Mouse (Mus musculus) heart, embryonic 13.5 days (tissue): ENCODE data around the gene Gigyf1. TPM values are rescaled to one million over a fixed set of nuclear protein-coding genes. Genes with fewer than 3 reads are reported as not detected.

Experiments
- ATAC-seq: fragments of 200-750 bp; cut with Nextera tagmentation; 2 replicates; pipeline ENCODE4 v1.8.0; 2017; ENCODE audit warnings: moderate TSS enrichment; ENCODE audit not compliant: insufficient number of reproducible peaks, low FRiP score, low TSS enrichment; ENCODE audit errors: extremely low read depth
- H3K27ac ChIP-seq: fragments of 300-500 bp; sonication (generic); replicated peaks from 2 replicates; pipeline ENCODE4 v1.5.1; 2015; ENCODE audit warnings: moderate library complexity, mild to moderate bottlenecking, inconsistent platforms
- H3K27me3 ChIP-seq: fragments of 300-500 bp; sonication (generic); replicated peaks from 2 replicates; pipeline ENCODE4 v1.6.1; 2015; ENCODE audit warnings: mild to moderate bottlenecking, inconsistent platforms
- H3K36me3 ChIP-seq: fragments of 300-500 bp; sonication (generic); 2 replicates; pipeline ENCODE4 v1.6.1; 2015; ENCODE audit warnings: mild to moderate bottlenecking, inconsistent platforms
- H3K4me1 ChIP-seq: fragments of 300-500 bp; sonication (generic); 2 replicates; pipeline ENCODE4 v1.6.1; 2015; ENCODE audit warnings: inconsistent platforms
- H3K4me2 ChIP-seq: fragments of 300-500 bp; sonication (generic); 2 replicates; pipeline ENCODE4 v1.6.1; 2015; ENCODE audit warnings: inconsistent platforms, mild to moderate bottlenecking, moderate library complexity
- H3K4me3 ChIP-seq: fragments of 300-500 bp; sonication (generic); 2 replicates; pipeline ENCODE4 v1.5.1; 2015; ENCODE audit warnings: moderate library complexity, mild to moderate bottlenecking, inconsistent platforms
- H3K9ac ChIP-seq: fragments of 300-500 bp; sonication (generic); 2 replicates; pipeline ENCODE4 v1.6.1; 2015; ENCODE audit warnings: inconsistent platforms, mild to moderate bottlenecking, moderate library complexity
- H3K9me3 ChIP-seq: fragments of 300-500 bp; sonication (generic); 2 replicates; pipeline ENCODE4 v1.6.1; 2016; ENCODE audit warnings: inconsistent platforms
- WGBS: fragments of 180-500 bp; shearing (Covaris S2); methylation state at CpG from one replicate; pipeline ENCODE4 v1.1.7; 2015; ENCODE audit warnings: mixed read lengths; 5-methylcytosine and 5-hydroxymethylcytosine counted together
- polyA plus RNA-seq: library from polyadenylated mRNA; unstranded; fragments of >200 nt; fragmentation: Nextera tagmentation; extraction: Ambion mirVana; gene quantifications from 2 replicates; pipeline ENCODE4 v1.2.1, GENCODE M21; 2015

Gene Gigyf1
- polyA plus RNA-seq, 1 experiment from 2014 or later: 8.8 TPM

GRCm38 (mm10) chr5:137529221-137529995 lies 11.1 kb downstream of the Gigyf1 start:
- Histone ChIP-seq H3K4me3 (peak overlapping the region; percentile 84; the same call in 1 of the 2 replicates), H3K9me3 (no peaks in the 10 kb centered on the region), H3K27ac (no peak overlapping the region), H3K9ac (peak overlapping the region; percentile 92; the same call in 1 of the 2 replicates), H3K4me1 (peaks cover 46% of the 10 kb centered on the region), H3K27me3 (no peaks in the 10 kb centered on the region), H3K36me3 (peaks cover 61% of the 10 kb centered on the region), H3K4me2 (peak overlapping the region; percentile 97)
- ATAC-seq: no peak
- WGBS: 80% methylated on average over 15 of the region's 15 CpGs

DNA sequence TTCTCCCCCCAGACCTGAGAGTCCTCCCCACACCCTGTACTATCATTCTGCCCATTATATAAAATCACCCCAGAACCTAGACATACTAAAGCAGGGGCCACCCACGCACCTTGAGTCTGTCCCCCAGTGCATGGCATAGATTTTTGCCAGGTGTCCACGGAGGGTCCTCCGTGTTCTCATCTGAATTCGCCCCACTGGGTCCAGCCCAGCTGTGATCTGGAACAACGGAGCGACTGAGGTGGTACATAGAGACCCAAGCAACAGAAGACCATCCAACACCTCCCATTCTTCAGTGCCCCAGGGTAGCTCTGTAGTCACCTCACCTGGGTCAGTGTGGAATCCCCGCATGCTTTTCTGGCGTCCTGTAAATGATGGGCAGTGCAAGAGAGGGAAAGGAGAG lies 11.7 kb downstream of the Gigyf1 start:
- 85% methylated on average over 8 of the region's 8 CpGs for WGBS
- no peaks in the 10 kb centered on the region for H3K9me3 ChIP-seq
- H3K4me1 ChIP-seq: peaks cover 46% of the 10 kb centered on the region
- H3K27me3 ChIP-seq: no peaks in the 10 kb centered on the region
- H3K27ac ChIP-seq: peak overlapping the region; percentile 94
- peak overlapping the region; percentile 84 for H3K4me3 ChIP-seq
- peaks cover 54% of the 10 kb centered on the region for H3K36me3 ChIP-seq
- no peak for ATAC-seq
- peak overlapping the region; percentile 97 for H3K4me2 ChIP-seq
- peak overlapping the region; percentile 92 for H3K9ac ChIP-seq

DNA sequence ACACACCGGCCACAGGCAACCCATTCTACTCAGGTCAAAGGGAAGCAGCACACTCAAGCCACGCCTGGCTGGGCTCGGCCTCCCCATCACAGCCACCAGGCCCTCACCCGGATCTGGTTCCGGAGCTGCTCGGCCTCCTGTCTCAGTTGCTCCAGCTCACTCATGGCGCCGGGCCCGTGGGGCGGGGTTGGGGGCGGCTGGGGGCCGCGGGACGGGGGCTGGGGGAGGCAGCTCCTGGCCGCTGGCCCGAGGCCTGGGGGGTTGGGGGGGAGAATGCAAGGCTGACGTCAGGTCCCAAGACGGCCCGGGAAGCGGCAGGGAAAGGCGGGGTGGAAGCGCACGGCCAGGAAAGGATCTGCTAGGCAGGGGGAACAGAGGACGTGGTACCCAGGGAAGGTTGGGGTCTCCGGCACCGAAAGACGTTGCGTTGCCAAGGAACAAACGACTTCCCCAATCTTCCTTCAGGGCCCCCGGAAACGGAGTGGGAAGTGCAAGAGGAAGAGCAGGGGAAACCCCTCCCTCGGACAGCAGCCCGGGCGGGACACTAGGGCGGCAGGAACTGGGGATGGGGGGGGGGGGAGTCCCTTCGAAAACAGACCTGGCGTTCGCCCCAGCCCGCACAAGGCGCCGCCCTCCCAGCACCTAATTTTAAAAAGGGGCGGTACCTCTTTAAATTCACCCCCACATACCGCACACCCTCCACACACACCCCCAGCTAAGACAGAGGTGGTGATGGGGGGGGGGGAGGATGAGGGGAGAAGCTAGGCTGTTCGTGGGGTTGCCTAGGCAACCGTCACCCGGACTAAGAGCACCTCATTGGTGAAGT lies 12.5 kb downstream of the Gigyf1 start:
- Histone ChIP-seq H3K36me3 (peaks cover 47% of the 10 kb centered on the region), H3K9ac (peak overlapping the region; percentile 92), H3K27me3 (no peaks in the 10 kb centered on the region), H3K4me3 (peak overlapping the region; percentile 84), H3K27ac (peak overlapping the region; percentile 94), H3K9me3 (no peaks in the 10 kb centered on the region), H3K4me2 (peak overlapping the region; percentile 97), H3K4me1 (peaks cover 46% of the 10 kb centered on the region)
- ATAC-seq: peak; percentile 20
- WGBS: under 1% methylated on average over 45 of the region's 46 CpGs

DNA sequence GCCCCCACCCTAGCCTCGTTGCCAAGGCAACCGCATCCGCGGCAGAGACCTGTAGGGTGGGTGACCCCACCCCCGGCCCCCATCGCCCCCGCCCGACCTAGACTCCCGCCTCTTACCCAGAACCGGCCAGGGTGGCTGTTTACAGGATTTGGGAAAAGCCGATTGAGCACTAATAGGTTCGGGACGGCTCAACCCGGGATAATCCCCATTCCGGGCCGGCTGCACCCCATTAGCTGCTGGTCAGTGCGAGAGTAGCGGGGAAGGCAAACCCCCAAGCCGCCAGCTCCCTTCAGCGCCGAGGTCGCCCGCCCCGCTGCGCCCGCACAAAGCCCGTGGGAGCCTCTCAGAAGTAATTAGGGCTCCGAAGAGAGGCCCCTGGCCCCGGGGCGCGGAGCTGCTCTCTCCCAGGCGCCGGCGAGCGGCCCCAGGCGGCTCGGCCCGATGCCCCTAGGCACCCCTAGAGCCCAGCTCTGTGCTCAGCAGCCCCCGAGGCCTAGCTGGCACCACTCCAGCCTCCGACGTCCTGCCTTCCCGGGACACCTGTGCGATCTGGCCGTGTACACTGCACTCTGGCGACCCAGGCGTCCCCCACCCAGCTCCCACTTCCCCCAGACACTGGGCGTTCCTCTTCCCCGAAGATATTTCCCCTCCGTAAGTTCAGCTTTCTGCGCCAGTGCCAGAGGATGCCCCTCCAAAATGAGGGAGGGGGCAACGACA lies 13.2 kb downstream of the Gigyf1 start:
- Histone ChIP-seq H3K36me3 (peaks cover 39% of the 10 kb centered on the region), H3K4me2 (peak overlapping the region; percentile 97), H3K27me3 (no peaks in the 10 kb centered on the region), H3K4me1 (peaks cover 38% of the 10 kb centered on the region), H3K4me3 (peak overlapping the region; percentile 84), H3K9me3 (no peaks in the 10 kb centered on the region), H3K27ac (peak overlapping the region; percentile 94), H3K9ac (peak overlapping the region; percentile 92)
- under 1% methylated on average over 51 of the region's 51 CpGs for WGBS
- ATAC-seq: peak; percentile 7; the same call in 1 of the 2 replicates

GRCm38 (mm10) chr5:137532131-137532807 lies 13.9 kb downstream of the Gigyf1 start:
- no peaks in the 10 kb centered on the region for H3K9me3 ChIP-seq
- no peaks in the 10 kb centered on the region for H3K27me3 ChIP-seq
- peak overlapping the region; percentile 84 for H3K4me3 ChIP-seq
- WGBS: 0% methylated on average over 19 of the region's 19 CpGs
- peak overlapping the region; percentile 94 for H3K27ac ChIP-seq
- peaks cover 36% of the 10 kb centered on the region for H3K4me1 ChIP-seq
- H3K4me2 ChIP-seq: peak overlapping the region; percentile 97
- ATAC-seq: no peak
- H3K36me3 ChIP-seq: peaks cover 32% of the 10 kb centered on the region
- peak overlapping the region; percentile 92 for H3K9ac ChIP-seq

DNA sequence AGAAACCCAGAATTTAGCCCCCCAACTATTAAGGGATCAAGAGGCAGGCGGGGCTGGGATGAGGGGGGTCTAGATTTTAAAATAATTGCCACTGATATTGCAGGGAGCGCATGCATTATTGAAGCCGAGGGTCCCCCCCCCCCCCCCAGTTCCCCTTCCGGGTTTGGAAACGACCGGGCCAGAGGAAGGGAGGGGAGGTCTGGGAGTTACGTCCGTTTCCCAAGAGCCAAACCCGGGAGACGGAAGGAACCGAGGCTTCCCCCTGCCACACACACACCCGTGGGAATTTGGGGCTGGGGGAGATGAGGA lies 14.4 kb downstream of the Gigyf1 start:
- Histone ChIP-seq H3K9me3 (no peaks in the 10 kb centered on the region), H3K27me3 (no peaks in the 10 kb centered on the region), H3K36me3 (peaks cover 27% of the 10 kb centered on the region), H3K4me2 (peak overlapping the region; percentile 97), H3K4me3 (peak overlapping the region; percentile 84), H3K9ac (peak overlapping the region; percentile 92), H3K27ac (peak overlapping the region; percentile 94), H3K4me1 (peaks cover 31% of the 10 kb centered on the region)
- WGBS: 0% methylated on average over 12 of the region's 12 CpGs
- peak; percentile 1; the same call in 1 of the 2 replicates for ATAC-seq

DNA sequence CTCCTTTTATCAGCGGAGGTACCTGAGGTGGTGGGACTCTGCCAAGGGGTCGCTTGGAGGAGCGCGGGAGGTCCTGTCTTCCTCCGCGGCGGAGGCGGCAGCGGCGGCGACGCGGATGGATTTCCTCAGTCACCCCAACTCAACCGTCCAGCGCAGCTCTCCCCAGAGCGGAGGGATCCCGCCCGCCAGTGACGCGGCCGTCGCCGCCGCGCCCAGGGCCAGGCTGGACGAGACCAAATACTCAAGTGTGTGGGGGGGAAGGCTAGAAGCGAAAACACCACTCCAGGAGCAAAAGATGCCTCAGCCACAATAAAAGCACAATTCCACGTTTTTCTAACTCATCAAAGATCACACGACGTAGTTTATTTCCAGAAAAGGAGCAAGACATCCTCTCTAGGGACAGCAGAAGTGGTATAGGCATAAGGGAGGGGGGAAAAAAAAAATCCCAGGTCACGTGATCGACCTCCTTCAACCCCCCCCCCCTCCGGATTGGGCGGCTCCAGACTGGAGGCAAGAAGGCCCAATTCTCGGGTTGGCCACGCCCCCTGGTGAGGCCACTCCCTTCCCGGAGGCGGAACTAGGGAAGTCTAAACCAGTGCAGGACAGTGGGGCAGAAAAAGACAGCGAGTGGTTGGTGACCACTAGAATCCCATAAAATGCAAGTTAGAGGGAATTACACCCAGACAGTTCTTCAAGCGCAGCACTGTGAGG lies 14.9 kb downstream of the Gigyf1 start, which contains the start of the genes Epo and Gnb2:
Gene Epo, minus strand, starts transcription at position 126 of the 711 bp plus-strand sequence.
Gene Gnb2, minus strand, starts transcription at position 394 of the 711 bp plus-strand sequence.
- no peaks in the 10 kb centered on the region for H3K9me3 ChIP-seq
- H3K4me2 ChIP-seq: peak within 1 kb of the TSS; percentile 97
- H3K27me3 ChIP-seq: no peaks in the 10 kb centered on the region
- peaks cover 22% of the 10 kb centered on the region for H3K36me3 ChIP-seq
- H3K4me3 ChIP-seq: peak within 1 kb of the TSS; percentile 84
- H3K9ac ChIP-seq: peak within 1 kb of the TSS; percentile 92
- under 1% methylated on average over 38 of the region's 40 CpGs for WGBS
- peak within 1 kb of the TSS; percentile 94 for H3K27ac ChIP-seq
- peaks cover 26% of the 10 kb centered on the region for H3K4me1 ChIP-seq
- ATAC-seq: peak; percentile 76

- WGBS: 90% methylated on average over 3 of the region's 3 CpGs
- Histone ChIP-seq H3K9me3 (no peaks in the 10 kb centered on the region), H3K4me3 (no peak overlapping the region), H3K9ac (no peak overlapping the region), H3K27me3 (no peaks in the 10 kb centered on the region), H3K4me1 (peaks cover 21% of the 10 kb centered on the region), H3K27ac (no peak overlapping the region), H3K36me3 (peaks cover 7% of the 10 kb centered on the region), H3K4me2 (no peak overlapping the region)
- ATAC-seq: no peak
Measured at GRCm38 (mm10) chr5:137534762-137535161, 16.4 kb downstream of the Gigyf1 start.

DNA sequence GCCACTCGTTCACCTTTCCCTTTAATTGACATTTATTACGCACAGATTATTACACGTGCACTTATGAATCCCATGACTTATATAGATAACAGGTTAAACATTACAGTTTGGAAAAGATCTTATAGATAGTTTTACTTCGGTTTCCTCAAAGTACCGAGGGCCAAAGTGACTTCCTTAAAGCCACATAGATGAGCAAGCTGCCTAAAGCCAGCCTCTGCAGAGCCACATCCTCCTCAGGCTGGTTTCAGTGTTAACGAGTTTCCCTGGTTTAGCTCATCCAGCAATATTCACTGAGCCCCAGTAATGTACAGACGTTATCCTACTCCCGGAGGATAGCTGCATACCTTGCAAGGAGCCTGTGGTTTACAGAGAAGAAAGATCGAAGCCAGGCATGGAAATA lies 17.0 kb downstream of the Gigyf1 start:
- no peak for ATAC-seq
- Histone ChIP-seq H3K4me2 (no peak overlapping the region), H3K9ac (no peak overlapping the region), H3K36me3 (peaks cover 2% of the 10 kb centered on the region), H3K4me3 (no peak overlapping the region), H3K27me3 (no peaks in the 10 kb centered on the region), H3K9me3 (no peaks in the 10 kb centered on the region), H3K4me1 (peaks cover 16% of the 10 kb centered on the region), H3K27ac (no peak overlapping the region)
- WGBS: 74% methylated on average over 9 of the region's 9 CpGs

- 55% methylated on average over 4 of the region's 4 CpGs for WGBS
- ATAC-seq: no peak
- Histone ChIP-seq H3K4me3 (no peak overlapping the region), H3K4me2 (no peak overlapping the region), H3K27me3 (no peaks in the 10 kb centered on the region), H3K27ac (no peak overlapping the region), H3K9me3 (no peaks in the 10 kb centered on the region), H3K36me3 (no peaks in the 10 kb centered on the region), H3K9ac (no peak overlapping the region), H3K4me1 (peaks cover 9% of the 10 kb centered on the region)
Measured at GRCm38 (mm10) chr5:137537461-137537860, 19.1 kb downstream of the Gigyf1 start.
